36 mouse cellular contexts compared by ENCODE assay signal in the genomic region with DNA sequence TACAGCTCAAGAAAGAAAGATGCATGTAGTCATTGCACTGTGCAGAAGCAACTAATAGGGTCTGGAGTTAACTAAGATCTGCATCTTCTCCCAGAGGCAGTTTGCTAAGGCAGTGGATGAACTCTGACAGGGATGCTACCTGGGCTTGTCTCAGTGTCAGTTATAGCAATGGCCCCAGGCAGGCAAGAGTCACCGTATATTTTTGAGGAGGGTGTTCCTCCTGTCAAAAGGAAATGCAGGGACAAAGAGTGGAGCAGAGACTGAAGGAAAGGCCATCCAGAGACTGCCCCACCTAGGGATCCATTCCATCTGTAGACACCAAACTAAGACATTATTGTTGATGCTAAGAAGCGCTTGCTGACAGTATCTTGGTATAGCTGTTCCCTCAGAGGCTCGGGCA. TPM values are rescaled to one million over a fixed set of nuclear protein-coding genes. Genes with fewer than 3 reads are reported as not detected.
"Had no signal": no experiment of that assay in that cellular context is flagged by ENCODE, and none has a peak within 500 bp of the region (broad histone marks: within the 10 kb centered on the region; RNA-seq: fewer than 3 reads in every experiment).

No protein-coding gene starts in this region.

- H3K4me1 ChIP-seq: limb, embryonic 10.5 days; limb, embryonic 12.5 days; limb, embryonic 13.5 days; limb, embryonic 15.5 days; liver, embryonic 12.5 days; liver, embryonic 13.5 days; liver, embryonic 15.5 days; lung, embryonic 15.5 days; megakaryocyte, embryonic 14.5 days; midbrain, embryonic 12.5 days; neural tube, embryonic 12.5 days had no signal

- H3K9me3 ChIP-seq: limb, embryonic 10.5 days; limb, embryonic 12.5 days; limb, embryonic 15.5 days; liver, embryonic 12.5 days; liver, embryonic 13.5 days; liver, embryonic 15.5 days; lung, embryonic 15.5 days; midbrain, embryonic 12.5 days; midbrain, embryonic 13.5 days; neural tube, embryonic 12.5 days had no signal

- H3K9ac ChIP-seq: limb, embryonic 12.5 days; limb, embryonic 13.5 days; limb, embryonic 15.5 days; liver, embryonic 12.5 days; liver, embryonic 13.5 days; liver, embryonic 14.5 days; liver, embryonic 15.5 days; liver, postnatal 0 days; lung, embryonic 14.5 days; lung, embryonic 15.5 days; midbrain, embryonic 12.5 days; midbrain, embryonic 13.5 days; neural tube, embryonic 12.5 days had no signal

- DNase-seq: left cerebral cortex, postnatal 4 days; liver; liver, embryonic 13.5 days; liver, postnatal 0 days; lung, adult 18-20 months; lung, adult 2 months; lung, embryonic 14.5 days; lung, postnatal 10 days; lung, postnatal 14 days; lung, postnatal 36 days; lung, postnatal 4 days; midbrain, embryonic 14.5 days had no signal

- H3K4me2 ChIP-seq: limb, embryonic 12.5 days; limb, embryonic 13.5 days; limb, embryonic 15.5 days; liver, embryonic 11.5 days; liver, embryonic 12.5 days; liver, embryonic 13.5 days; liver, embryonic 15.5 days; lung, embryonic 14.5 days; lung, embryonic 15.5 days; midbrain, embryonic 12.5 days; midbrain, embryonic 13.5 days; neural tube, embryonic 12.5 days had no signal

- H3K27me3 ChIP-seq: limb, embryonic 13.5 days; limb, embryonic 15.5 days; liver, embryonic 12.5 days; liver, embryonic 13.5 days; liver, embryonic 15.5 days; lung, embryonic 15.5 days; megakaryocyte, embryonic 14.5 days; midbrain, embryonic 12.5 days; midbrain, embryonic 13.5 days; neural tube, embryonic 12.5 days had no signal

- H3K36me3 ChIP-seq: limb, embryonic 10.5 days; limb, embryonic 12.5 days; limb, embryonic 13.5 days; limb, embryonic 15.5 days; liver, embryonic 12.5 days; liver, embryonic 13.5 days; liver, embryonic 15.5 days; lung, embryonic 15.5 days; midbrain, embryonic 10.5 days; midbrain, embryonic 12.5 days; midbrain, embryonic 13.5 days; neural tube, embryonic 12.5 days had no signal

- ATAC-seq: liver, embryonic 12.5 days; liver, postnatal 0 days; lung, postnatal 0 days; midbrain, embryonic 13.5 days; midbrain, embryonic 16.5 days had no signal

- H3K4me3 ChIP-seq: left cerebral cortex, adult 2 months; limb, embryonic 10.5 days; limb, embryonic 12.5 days; limb, embryonic 13.5 days; limb, embryonic 15.5 days; liver, embryonic 12.5 days; liver, embryonic 13.5 days; liver, embryonic 15.5 days; lung, embryonic 15.5 days; megakaryocyte, embryonic 14.5 days; midbrain, embryonic 10.5 days; midbrain, embryonic 12.5 days; midbrain, embryonic 13.5 days; myocyte; neural tube, embryonic 12.5 days had no signal

- H3K27ac ChIP-seq: left cerebral cortex, adult 2 months; limb, embryonic 10.5 days; limb, embryonic 12.5 days; limb, embryonic 13.5 days; limb, embryonic 15.5 days; liver, embryonic 12.5 days; liver, embryonic 13.5 days; liver, embryonic 14.5 days; liver, embryonic 15.5 days; lung, embryonic 15.5 days; macrophage; midbrain, embryonic 10.5 days; midbrain, embryonic 12.5 days; midbrain, embryonic 13.5 days; neural tube, embryonic 12.5 days had no signal

RNA-seq across cellular contexts. Expression of gene Myo16, which starts 7.4 kb away (rescaled TPM):
- total RNA-seq: liver, adult 2 months; megakaryocyte progenitor cell, adult 5-6 weeks; megakaryocyte, adult 5-6 weeks; megakaryocyte-erythroid progenitor cell, adult 5-6 weeks; monocyte, adult 5-6 weeks had no signal
- polyA plus RNA-seq: liver, adult 2 months; liver, embryonic 13.5 days; macrophage had no signal
